Mouse (Mus musculus) ES-E14 (cell line): Measurements from ENCODE around the gene Sucla2. TPM values are rescaled to one million over a fixed set of nuclear protein-coding genes. Genes with fewer than 3 reads are reported as not detected.
A peak's percentile ranks its signal among the peaks of the same experiment; 100 is the strongest.
"Not testable (repeated sequence)": the region's sequence is repeated elsewhere in the genome, so short reads cannot be mapped to it uniquely, and the experiment has no call there.

Experiments
- DNase-seq: peaks from one replicate; pipeline ENCODE4 v3.0.0-alpha.2; 2013; ENCODE audit warnings: low read depth, low spot score
- H3K27ac ChIP-seq: 2 replicates; pipeline ENCODE4 v1.5.1; 2012; ENCODE audit warnings: low read depth, mild to moderate bottlenecking, low read length, moderate library complexity, mixed read lengths; ENCODE audit not compliant: poor library complexity, insufficient read depth, severe bottlenecking
- H3K36me3 ChIP-seq: 2 replicates; pipeline ENCODE4 v1.6.1; 2012; ENCODE audit warnings: mild to moderate bottlenecking, low read length, moderate library complexity, mixed read lengths; ENCODE audit not compliant: control insufficient read depth, poor library complexity, insufficient read depth, severe bottlenecking
- H3K4me1 ChIP-seq, 2 experiments: fragments of 150-350 bp in 1 of 2; sonication (generic) in 1 of 2; 2 replicates each; pipeline ENCODE4 v1.6.1; 2012; ENCODE audit warnings: low read length in 2 of 2, mild to moderate bottlenecking in 1 of 2, mixed read lengths in 1 of 2; ENCODE audit not compliant: control insufficient read depth in 2 of 2, insufficient read depth in 2 of 2, poor library complexity in 1 of 2
- H3K4me3 ChIP-seq, 2 experiments: fragments of 150-350 bp in 1 of 2; sonication (generic) in 1 of 2; 2 replicates each; pipeline ENCODE4 v1.5.1; 2012; ENCODE audit warnings: low read length in 2 of 2, low read depth in 1 of 2, mild to moderate bottlenecking in 1 of 2, mixed read lengths in 1 of 2; ENCODE audit not compliant: insufficient read depth in 1 of 2, poor library complexity in 1 of 2, severe bottlenecking in 1 of 2
- H3K9ac ChIP-seq: 2 replicates; pipeline ENCODE4 v1.6.1; 2012; ENCODE audit warnings: low read depth, mild to moderate bottlenecking, low read length, mixed read lengths; ENCODE audit not compliant: poor library complexity, insufficient read depth, severe bottlenecking
- H3K9me3 ChIP-seq: fragments of 150-350 bp; sonication (generic); 2 replicates; pipeline ENCODE4 v1.6.1; 2012; ENCODE audit warnings: low read depth, mild to moderate bottlenecking, low read length; ENCODE audit not compliant: control insufficient read depth, insufficient read depth
- CHD2 ChIP-seq: IDR thresholded peaks from 2 replicates; pipeline ENCODE4 v1.6.1; 2014; ENCODE audit warnings: mild to moderate bottlenecking, low read depth, low read length, inconsistent platforms
- HCFC1 ChIP-seq: IDR thresholded peaks from 2 replicates; pipeline ENCODE4 v1.6.1; 2012; ENCODE audit warnings: low read length, inconsistent platforms, borderline replicate concordance; ENCODE audit not compliant: insufficient read depth
- MAFK ChIP-seq: IDR thresholded peaks from 2 replicates; pipeline ENCODE4 v1.6.1; 2014; ENCODE audit warnings: mild to moderate bottlenecking, low read depth, low read length, inconsistent platforms; ENCODE audit not compliant: insufficient read depth
- ZC3H11A ChIP-seq: IDR thresholded peaks from 2 replicates; pipeline ENCODE4 v1.6.1; 2012; ENCODE audit warnings: low read depth, mild to moderate bottlenecking, inconsistent platforms, low read length, borderline replicate concordance
- ZNF384 ChIP-seq: IDR thresholded peaks from 2 replicates; pipeline ENCODE4 v1.6.1; 2012; ENCODE audit warnings: low read depth, low read length, inconsistent platforms
- in situ Hi-C, 2 experiments: fragments of 600-800 bp; cut with MboI; formaldehyde crosslinking; loops; one replicate each; pipeline ENCODE4 v1.15.1; 2025; ENCODE audit warnings: low sequenced_read_pairs in 2 of 2, inconsistent platforms in 1 of 2; ENCODE audit not compliant: unreplicated experiment in 2 of 2
- total RNA-seq: library from RNA; depleted of rRNA; stranded (reverse); fragments of 300-350 nt; gene quantifications from 2 replicates; pipeline ENCODE4 v1.2.3, GENCODE M21; 2012

The Sucla2 gene
- total RNA-seq, 1 experiment = 35.0 TPM

DNA sequence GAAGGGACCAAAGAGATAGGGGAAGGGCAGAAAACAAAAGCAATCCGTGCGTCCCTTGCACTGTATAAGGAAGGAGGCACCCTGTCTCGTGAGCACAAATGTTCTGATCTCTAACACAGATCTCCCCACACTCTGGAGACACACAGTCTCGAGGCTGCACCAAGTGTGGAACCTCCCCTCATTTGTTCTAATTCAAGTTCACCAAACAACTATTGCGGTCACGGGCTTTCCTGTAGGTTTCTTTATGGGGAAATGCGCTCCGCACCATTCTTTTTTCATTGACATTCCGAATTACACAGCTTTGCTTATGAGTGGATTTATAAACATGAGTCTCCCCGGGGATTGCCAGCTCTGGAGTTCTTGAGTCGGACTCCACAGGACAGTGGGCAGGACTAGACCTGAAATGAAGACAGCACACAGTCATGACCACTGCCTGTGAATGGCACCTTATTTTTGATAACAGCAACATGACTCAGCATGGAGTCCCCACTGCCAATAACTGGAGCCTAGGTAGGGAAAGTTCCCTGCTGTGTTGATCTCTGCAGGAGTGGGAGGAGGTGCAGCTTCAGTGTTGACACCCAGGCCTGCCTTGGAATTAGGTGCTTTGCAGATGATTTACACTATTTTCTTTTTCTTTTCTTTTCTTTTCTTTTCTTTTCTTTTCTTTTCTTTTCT is 17.3 kb upstream of the Sucla2 start:
- H3K36me3 ChIP-seq = 0 out of 2 replicates have a peak, but pooled peaks cover 3% of the 10 kb centered on the region
- H3K4me3 ChIP-seq = no peak overlapping the region
- in situ Hi-C loops = no loop called here
- no peak for DNase-seq
- H3K27ac ChIP-seq = no peak overlapping the region
- H3K9ac ChIP-seq = no peak overlapping the region
- no peaks in the 10 kb centered on the region; a peak in 1 of 4 replicates for H3K4me1 ChIP-seq
- no peak for TF ChIP-seq MAFK
- no peak for TF ChIP-seq ZC3H11A
- TF ChIP-seq CHD2 = no peak
- no peak for TF ChIP-seq HCFC1
- no peak for TF ChIP-seq ZNF384
- H3K9me3 ChIP-seq = no peaks in the 10 kb centered on the region

DNA sequence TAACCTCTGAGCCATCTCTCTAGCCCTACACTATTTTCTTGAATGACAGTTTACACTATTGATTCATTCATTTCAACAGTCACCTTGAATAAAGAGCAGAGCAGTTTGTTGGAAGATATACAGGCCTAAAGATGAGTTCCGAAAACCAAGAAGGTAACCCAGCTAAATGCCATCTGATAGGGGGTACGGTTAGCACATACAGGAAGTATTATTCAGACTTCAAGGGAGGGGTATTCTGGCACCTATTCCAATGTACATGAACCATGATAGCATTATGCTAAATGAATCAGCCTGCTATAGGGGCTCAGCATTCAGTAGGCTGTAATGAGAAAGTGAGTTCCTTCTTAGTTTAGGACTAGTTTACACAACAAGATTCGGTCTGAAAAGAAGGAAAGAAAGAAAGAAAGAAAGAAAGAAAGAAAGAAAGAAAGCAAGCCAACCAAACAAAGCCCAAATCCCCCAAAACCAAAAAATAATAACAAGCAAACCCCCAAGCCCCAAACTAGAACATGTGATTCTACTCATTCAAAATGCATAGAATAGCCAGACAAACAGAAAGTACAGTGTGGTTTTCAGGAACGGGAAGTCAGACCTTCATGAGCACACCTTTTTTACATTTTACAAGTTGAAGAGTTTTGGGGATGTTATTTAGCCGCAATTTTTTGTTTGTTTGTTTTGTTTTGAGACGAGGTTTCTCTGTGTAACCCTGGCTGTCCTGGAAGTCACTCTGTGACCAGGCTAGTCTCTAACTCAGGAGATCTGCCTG is 16.3 kb upstream of the Sucla2 start:
- TF ChIP-seq HCFC1 (no peak), CHD2 (no peak), MAFK (no peak), ZC3H11A (no peak), ZNF384 (no peak)
- Histone ChIP-seq H3K4me3 (no peak overlapping the region), H3K36me3 (peaks cover 4% of the 10 kb centered on the region; the same call in 1 of the 2 replicates), H3K27ac (no peak overlapping the region), H3K4me1 (no peaks in the 10 kb centered on the region; a peak in 1 of 4 replicates), H3K9ac (no peak overlapping the region), H3K9me3 (no peaks in the 10 kb centered on the region)
- no peak for DNase-seq
- in situ Hi-C loops = no loop called here

GRCm38 (mm10) chr14:73509765-73510423 is 15.2 kb upstream of the Sucla2 start, which contains the start of gene Med4:
Med4 (plus strand) TSS chr14:73510025.
- Histone ChIP-seq H3K27ac (no peak within 1 kb of the TSS), H3K4me1 (no peaks in the 10 kb centered on the region; a peak in 1 of 4 replicates), H3K4me3 (peak within 1 kb of the TSS; percentile 85), H3K9me3 (no peaks in the 10 kb centered on the region), H3K9ac (peak within 1 kb of the TSS; percentile 95), H3K36me3 (peaks cover 5% of the 10 kb centered on the region; the same call in 1 of the 2 replicates)
- TF ChIP-seq HCFC1 (peak; percentile 83), CHD2 (no peak), MAFK (no peak)
- in situ Hi-C loops = no loop called here
- DNase-seq = peak; percentile 93

GRCm38 (mm10) chr14:73524136-73524535 is 983 bp upstream of the Sucla2 start:
- no peak for DNase-seq
- no peak overlapping the region for H3K27ac ChIP-seq
- in situ Hi-C loops = no loop called here
- no peaks in the 10 kb centered on the region for H3K36me3 ChIP-seq
- no peak overlapping the region for H3K9ac ChIP-seq
- no peak for TF ChIP-seq MAFK
- TF ChIP-seq HCFC1 = no peak
- no peak for TF ChIP-seq CHD2
- no peak for TF ChIP-seq ZC3H11A
- TF ChIP-seq ZNF384 = no peak
- H3K4me3 ChIP-seq = no peak overlapping the region
- peaks cover 0 to 2% of the 10 kb centered on the region in 2 experiments; a peak in 1 of 4 replicates for H3K4me1 ChIP-seq
- H3K9me3 ChIP-seq = no peaks in the 10 kb centered on the region

DNA sequence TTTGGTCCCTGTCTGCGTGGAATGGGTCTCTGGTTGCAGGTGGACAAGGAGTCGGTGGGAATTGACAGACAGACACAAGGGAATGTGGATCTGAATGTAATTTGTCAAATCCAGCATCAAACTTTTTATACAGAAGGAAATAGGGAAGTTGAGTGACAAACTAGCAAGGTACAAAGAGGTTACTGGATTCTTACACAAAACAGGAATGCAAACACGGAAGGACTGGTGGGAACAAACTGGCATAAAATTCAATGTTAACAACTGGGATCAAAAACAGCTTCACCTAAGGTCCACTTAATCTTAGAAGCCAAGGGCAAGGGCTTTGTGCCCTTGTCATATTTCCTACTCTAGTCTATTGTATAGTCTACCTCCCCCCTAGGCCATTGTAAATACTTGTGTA is 3.5 kb downstream of the Sucla2 start:
- in situ Hi-C loops, H3K4me3 ChIP-seq, H3K9me3 ChIP-seq, H3K36me3 ChIP-seq, DNase-seq, H3K27ac ChIP-seq, H3K9ac ChIP-seq, H3K4me1 ChIP-seq: not testable (repeated sequence)
